Mouse (Mus musculus) adrenal gland, postnatal 36 days (tissue): ENCODE data around the gene Ppara. TPM values are rescaled to one million over a fixed set of nuclear protein-coding genes. Genes with fewer than 3 reads are reported as not detected.

Experiments used
- DNase-seq, 2 experiments: peaks; one replicate each; pipeline ENCODE4 v3.0.0; 2021; ENCODE audit warnings: mixed read lengths in 1 of 2
- total RNA-seq, 2 experiments: library from RNA; stranded (reverse); gene quantifications; 2 replicates each; pipeline ENCODE4 v1.2.3; 2021

Gene Ppara
- total RNA-seq, 2 experiments from 2014 or later = 23.9 to 38.5 TPM

DNA sequence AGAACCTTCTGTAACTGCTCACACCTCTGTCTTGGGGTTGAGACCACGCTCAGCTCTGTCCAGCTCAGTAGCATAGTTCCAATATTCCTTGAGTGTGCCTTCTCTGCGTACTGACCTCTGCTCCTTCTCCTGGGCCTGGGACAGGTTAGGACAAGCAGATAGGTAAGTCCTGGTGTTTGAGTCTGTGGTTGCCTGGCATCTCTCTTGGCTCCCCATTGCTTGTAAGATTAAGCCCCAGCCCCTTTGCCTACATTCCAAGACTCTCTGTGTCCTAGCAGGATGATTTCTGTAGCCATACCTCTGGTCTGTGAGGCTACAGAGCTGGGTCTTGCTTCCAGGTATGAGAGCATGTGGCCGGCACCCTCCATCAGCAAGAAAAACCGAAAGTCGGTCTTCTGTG, 6.6 kb upstream of the Ppara start:
- DNase-seq = no peak

DNA sequence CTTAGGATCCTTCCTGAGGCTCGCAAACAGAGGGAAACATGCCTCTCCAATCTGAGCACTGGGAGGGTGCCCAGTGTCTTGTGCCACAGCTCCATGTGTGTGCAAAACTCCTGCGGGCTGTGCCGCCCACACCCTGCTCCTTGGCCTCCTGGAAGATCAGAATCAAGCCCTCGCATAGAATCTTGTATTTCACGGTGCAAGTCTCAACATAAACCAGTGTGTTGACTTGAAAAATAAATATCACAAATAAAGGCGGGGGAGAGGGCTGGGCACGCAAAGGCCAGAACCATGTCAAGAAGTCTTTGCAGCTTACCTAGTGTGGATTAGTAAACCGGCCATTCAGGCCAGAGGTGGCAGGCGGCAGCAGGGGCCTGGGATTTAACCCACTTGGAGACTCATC, 5.5 kb upstream of the Ppara start:
- DNase-seq = no peak

DNA sequence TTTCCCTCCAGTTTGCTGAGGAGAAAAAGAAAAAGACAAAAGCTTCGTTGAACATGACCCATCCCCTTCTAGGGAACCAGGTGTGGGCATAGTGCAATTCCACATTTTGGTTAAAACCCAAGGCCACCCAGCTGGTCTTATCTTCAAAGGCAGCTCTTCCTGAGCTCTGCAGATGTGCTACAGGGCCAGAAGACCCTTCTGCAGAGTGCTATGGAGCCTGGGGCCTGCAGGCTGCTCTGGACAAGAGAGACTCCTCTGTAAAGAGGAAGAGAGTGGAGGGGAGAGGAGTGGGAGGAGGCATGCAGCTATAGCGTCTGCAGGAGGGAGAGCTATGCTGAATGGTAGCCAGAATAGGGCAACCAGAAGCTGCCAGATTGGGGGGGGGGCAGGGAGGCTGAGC, 4.8 kb upstream of the Ppara start:
- DNase-seq = no peak

DNA sequence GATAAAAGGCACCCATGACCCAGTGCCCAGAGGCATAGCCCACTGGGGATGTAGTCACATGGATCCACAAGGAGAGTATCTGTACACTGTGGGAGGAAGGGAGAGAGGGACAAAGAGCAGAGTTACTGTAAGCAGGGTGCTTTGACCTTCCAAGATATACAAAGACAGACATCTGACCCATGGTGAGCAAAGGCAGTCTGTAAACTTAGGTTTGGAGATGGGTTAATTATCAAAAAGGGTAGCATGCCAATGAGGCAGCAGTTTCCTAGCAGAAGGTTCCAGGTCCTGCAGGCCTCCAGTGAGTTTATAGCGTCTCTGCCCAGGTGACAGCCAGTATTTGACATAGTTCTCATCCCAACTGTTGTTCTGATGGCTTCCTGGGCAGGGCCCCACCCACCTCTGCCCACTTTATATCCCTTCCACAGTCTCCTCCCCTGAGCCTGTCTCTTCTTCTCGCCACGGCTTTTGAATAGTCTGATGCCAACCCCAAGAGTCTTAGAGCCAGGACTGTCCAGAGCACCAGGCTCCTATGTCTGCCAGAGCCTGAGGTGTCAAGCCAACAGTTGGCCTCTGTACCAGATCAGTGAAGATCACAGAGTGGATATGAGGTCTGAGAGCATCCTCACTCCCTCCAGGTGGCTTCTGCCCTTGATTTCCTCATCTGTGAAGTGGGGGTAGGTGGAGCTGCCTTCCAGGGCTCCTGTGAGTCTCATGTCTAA, 2.7 kb upstream of the Ppara start:
- DNase-seq = no peak

DNA sequence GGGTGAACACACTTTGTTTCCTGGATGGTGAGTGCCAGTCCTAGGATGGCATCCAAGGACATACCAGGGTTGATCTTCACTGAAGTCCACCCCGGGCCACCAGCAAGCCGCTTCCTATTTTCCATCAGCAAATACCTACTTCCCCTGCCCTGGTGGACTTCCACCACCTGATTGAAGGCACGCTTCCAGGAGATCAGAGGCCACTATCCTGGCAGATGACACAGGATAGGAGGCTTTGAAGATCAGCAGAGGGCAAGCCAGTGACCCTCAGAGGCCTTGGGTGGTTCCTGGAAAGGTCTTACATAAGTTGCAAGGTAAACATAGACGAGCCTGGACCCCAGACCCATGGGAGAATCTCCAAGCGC, 2.2 kb upstream of the Ppara start:
- no peak for DNase-seq

GRCm38 (mm10) chr15:85733686-85734085, 1.1 kb upstream of the Ppara start:
- no peak for DNase-seq

GRCm38 (mm10) chr15:85734148-85734547, 635 bp upstream of the Ppara start:
- no peak for DNase-seq

DNA sequence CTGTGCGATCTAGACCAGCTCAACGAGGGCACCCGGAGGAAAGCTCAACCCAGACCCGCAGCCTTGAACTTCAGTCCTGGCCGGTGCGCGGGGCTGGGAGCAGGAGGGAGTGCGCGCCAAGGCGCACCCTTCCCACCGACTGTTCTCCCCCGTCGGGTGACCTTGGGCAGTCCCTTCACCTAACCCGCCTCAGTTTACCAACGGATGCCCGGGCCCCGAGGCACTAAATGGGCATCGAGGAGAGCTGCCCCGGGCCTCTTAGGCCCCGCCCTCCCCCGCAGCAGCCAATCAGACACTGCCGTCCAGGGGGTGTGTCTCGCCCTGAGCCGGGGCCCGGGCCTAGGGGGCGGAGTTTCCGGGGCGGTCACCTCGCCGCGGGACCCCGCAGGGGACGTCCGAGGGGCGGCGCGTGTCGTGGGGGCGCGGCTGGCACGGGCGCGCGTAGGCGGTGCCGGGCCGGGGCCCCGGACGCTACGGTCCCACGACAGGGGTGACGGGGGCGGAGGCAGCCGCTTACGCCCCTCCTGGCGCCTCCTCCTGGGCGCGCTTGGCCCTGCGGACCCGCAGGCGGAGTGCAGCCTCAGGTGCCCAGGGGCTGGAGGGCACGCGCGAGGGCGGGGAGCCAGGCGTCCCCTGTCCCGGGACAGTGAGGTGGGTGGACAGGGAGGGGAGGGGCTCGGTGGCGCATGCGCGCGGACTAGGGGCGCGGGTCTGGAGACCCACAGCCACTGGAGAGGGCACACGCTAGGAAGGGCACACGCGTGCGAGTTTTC, 466 bp downstream of the Ppara start:
- DNase-seq = peak; percentile 99

DNA sequence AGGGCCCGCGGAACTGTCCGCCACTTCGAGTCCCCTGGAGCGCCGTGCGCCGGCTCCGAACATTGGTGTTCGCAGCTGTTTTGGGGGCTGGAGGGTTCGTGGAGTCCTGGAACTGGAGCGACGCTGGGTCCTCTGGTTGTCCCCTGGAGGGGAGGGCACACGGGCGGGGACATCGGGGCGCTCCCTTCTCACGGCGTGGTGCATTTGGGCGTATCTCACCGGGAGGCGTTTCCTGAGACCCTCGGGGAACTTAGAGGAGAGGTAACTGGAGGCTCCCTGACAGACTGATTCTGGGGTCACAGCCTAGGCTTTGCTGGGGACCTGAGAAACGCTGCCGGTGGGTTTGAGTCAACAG, 1.0 kb downstream of the Ppara start:
- DNase-seq = no peak

- DNase-seq = no peak
These were observed 1.7 kb downstream of the Ppara start for GRCm38 (mm10) chr15:85736506-85736905.

DNA sequence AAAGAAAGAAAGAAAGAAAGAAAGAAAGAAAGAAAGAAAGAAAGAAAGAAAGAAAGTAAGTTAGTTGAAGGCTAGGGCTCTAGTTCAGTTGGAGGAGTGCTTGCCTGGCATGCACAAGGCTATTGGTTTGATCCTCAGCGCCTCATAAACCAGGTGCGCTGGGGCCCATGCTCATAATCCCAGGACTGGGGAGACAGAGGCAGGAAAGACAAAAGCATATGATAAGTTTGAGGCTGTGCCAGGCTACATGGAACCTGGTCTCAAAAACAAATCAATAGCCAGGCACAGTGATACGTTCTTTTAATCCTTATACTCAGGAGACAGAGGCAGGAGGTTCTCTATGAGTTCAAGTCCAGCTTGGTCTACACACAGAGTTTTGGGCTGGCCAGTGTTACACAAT, 3.6 kb downstream of the Ppara start:
- DNase-seq = no peak

- no peak for DNase-seq
These were observed 4.2 kb downstream of the Ppara start for GRCm38 (mm10) chr15:85738939-85739338.

DNA sequence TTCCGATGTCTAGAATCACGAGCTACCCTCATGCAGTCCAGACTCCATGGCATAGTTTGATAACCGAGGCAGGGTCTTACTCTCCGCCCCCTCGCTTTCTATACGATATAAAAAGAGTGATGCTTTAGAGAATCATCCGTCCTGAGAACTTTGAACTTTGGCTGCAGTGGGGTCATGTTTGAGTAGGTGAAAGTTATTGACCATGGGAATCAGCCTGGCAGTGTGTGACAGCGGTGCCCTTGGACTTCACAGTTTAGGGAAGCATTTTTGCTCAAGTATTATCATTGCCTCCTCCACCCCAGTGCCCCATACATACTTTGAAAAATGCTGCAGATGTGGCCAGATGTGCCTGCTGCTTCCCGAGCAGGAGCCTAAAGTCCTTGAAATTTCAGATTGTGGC, 7.8 kb downstream of the Ppara start:
- no peak for DNase-seq

- DNase-seq = no peak
These were observed 9.2 kb downstream of the Ppara start for GRCm38 (mm10) chr15:85743946-85744345.

- DNase-seq = no peak
These were observed 11.4 kb downstream of the Ppara start for GRCm38 (mm10) chr15:85746178-85746577.

- no peak for DNase-seq
These were observed 11.9 kb downstream of the Ppara start for GRCm38 (mm10) chr15:85746671-85747070.

GRCm38 (mm10) chr15:85747951-85748350, 13.2 kb downstream of the Ppara start:
- DNase-seq = no peak

DNA sequence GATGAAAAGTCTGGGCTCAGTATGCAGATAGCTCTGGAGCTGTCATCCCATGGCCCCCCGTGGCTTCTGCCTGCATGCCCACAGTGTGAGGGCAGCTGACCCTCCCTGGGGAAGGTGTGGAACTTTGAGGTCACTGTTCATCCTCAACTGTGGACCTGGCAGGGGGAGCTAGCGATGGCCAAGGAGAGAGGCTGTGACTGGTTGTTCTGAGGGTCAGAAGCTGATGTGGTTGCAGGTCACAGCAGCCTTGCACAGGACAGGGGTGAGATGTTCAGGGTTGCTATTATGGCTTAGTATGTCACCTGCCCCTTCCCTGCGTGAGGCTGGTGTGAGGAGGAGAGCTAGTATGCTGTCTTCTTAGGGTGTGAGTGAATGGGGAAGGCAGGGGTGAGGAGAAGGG, 13.7 kb downstream of the Ppara start:
- DNase-seq = no peak

DNA sequence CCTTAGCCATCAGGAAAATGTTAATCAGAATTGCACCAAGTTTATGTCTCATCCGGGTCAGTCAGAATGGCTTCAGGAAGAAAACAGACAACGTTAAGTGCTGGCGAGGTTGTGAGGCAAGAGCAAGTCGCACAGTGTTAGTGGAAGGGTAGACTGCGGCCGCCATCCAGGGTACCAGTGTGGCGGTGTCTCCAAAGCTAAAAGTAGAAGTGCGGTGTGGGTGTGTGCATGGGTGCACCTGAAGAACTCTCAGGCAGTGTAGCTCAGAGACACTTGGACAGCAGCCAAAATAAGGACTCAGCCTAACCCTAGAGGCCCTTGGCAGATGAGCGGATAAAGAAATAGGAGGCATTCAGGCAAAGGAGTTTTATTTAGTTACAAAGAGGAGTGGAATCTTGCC, 14.4 kb downstream of the Ppara start:
- no peak for DNase-seq

DNA sequence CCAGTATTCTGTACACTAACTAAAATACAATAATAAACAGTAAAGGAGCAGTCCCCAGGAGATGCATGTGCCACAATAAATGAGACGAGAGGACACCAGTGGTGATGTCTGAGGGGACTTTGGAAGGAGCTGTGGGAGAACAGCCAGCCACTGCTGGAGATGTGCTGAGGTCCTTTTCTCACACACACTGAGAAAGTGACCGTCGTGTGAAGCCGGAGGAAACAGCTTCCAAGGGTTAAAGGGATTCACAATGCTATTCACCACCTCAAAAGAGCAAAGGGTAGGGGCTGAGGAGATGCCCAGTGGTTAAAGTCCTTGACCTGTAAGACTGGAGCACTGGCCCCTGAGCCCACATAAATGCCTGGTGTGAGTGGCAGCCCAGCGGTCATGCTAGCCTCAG, 15.3 kb downstream of the Ppara start:
- no peak for DNase-seq

GRCm38 (mm10) chr15:85752655-85753054, 17.9 kb downstream of the Ppara start:
- DNase-seq = no peak

DNA sequence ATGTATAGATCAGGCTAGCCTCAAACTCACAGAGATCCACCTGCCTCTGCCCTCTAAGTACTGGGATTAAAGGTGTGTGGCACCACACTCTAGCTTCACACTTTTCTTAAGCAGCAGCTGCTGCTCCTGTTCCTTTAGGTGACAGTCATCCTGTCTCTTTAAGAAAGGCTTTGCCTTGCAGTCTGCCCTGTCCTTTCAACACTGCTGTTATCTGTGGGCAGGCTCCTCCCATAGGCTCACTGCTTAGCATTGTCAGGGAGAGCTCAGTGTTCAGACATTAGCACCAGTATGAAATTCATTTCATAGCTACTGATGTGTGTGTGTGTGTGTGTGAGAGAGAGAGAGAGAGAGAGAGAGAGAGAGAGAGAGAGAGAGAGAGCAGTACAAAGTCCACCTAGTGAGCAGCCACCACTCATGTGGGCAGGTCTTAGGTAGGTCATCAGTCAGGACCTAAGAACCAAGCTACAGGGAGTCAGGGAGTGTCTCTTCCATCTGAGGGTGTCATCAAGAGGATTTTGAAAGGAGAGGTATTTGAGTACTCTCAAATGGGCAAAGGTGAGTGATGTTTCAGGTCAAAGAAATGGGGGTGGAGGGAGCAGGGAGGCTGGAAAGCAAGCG, 19.4 kb downstream of the Ppara start:
- peak in 1 of 2 experiments; percentile 17 for DNase-seq

- no peak for DNase-seq
These were observed 20.4 kb downstream of the Ppara start for GRCm38 (mm10) chr15:85755214-85755613.

GRCm38 (mm10) chr15:85756611-85757010, 21.8 kb downstream of the Ppara start:
- peak; percentile 46 to 65 for DNase-seq
